Mouse (Mus musculus): ENCODE measurements at regions not wholly inside any gene's neighbourhood (a gene's known extent, or its start where the extent isn't known, plus 50 kb on each side); places are given as distances from the start of the nearest gene placed in this dataset.

- no peaks in the 10 kb centered on the region for H3K27me3 ChIP-seq (ENCODE audit: control insufficient read depth, insufficient read depth, low read length)
- TF ChIP-seq POLR2A (IDR thresholded peaks at IDR 0.05; ENCODE audit: control insufficient read depth, low read depth, low read length), result no peak
- no peak for TF ChIP-seq CTCF (IDR thresholded peaks at IDR 0.05; ENCODE audit: control insufficient read depth, insufficient read depth, insufficient replicate concordance, low read depth, low read length)
- no peaks in the 10 kb centered on the region for H3K4me1 ChIP-seq (ENCODE audit: control insufficient read depth, insufficient read depth, low read length)
- H3K4me3 ChIP-seq (ENCODE audit: control insufficient read depth, low read depth, low read length), result no peak overlapping the region
- no peaks in the 10 kb centered on the region for H3K36me3 ChIP-seq (ENCODE audit: control insufficient read depth, insufficient read depth, low read length)
- H3K27ac ChIP-seq (ENCODE audit: control insufficient read depth, insufficient read depth, low read depth, low read length), result no peak overlapping the region
Measured at GRCm38 (mm10) chr15:63310426-63310825, 534.6 kb downstream of the Gsdmc2 start.

DNA sequence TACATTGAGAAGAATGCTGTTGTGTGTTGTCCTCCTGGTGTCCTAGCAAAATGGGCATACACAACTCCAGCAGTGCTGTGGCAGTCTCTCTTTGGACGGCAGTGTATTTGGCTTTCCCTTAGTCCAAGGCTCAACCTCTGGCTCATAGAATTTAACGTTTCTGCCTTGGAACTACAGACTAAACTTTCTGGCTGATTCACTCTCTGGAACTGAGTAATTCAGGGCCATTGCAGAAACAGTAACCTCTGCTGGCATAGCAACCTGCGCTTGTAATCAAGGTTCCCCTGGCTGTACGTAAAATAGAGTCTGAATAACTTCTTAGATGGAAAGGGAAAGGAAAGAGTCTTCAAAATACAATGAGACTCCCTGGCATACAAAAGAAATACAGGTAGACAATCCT, 545.7 kb downstream of the Gsdmc2 start:
- Histone ChIP-seq H3K27me3 (ENCODE audit: control insufficient read depth, insufficient read depth, low read length) (no peaks in the 10 kb centered on the region), H3K4me3 (ENCODE audit: control insufficient read depth, low read depth, low read length) (no peak overlapping the region), H3K27ac (ENCODE audit: control insufficient read depth, insufficient read depth, low read depth, low read length) (no peak overlapping the region), H3K4me1 (ENCODE audit: control insufficient read depth, insufficient read depth, low read length) (no peaks in the 10 kb centered on the region), H3K36me3 (ENCODE audit: control insufficient read depth, insufficient read depth, low read length) (no peaks in the 10 kb centered on the region)
- TF ChIP-seq POLR2A (IDR thresholded peaks at IDR 0.05; ENCODE audit: control insufficient read depth, low read depth, low read length) (no peak), CTCF (IDR thresholded peaks at IDR 0.05; ENCODE audit: control insufficient read depth, insufficient read depth, insufficient replicate concordance, low read depth, low read length) (no peak)

GRCm38 (mm10) chr15:63288534-63288933, 556.4 kb downstream of the Gsdmc2 start:
- Histone ChIP-seq H3K36me3 (ENCODE audit: control insufficient read depth, insufficient read depth, low read length) (no peaks in the 10 kb centered on the region), H3K27ac (ENCODE audit: control insufficient read depth, insufficient read depth, low read depth, low read length) (no peak overlapping the region), H3K4me1 (ENCODE audit: control insufficient read depth, insufficient read depth, low read length) (no peaks in the 10 kb centered on the region), H3K27me3 (ENCODE audit: control insufficient read depth, insufficient read depth, low read length) (no peaks in the 10 kb centered on the region), H3K4me3 (ENCODE audit: control insufficient read depth, low read depth, low read length) (no peak overlapping the region)
- TF ChIP-seq POLR2A (IDR thresholded peaks at IDR 0.05; ENCODE audit: control insufficient read depth, low read depth, low read length), result no peak
- no peak for TF ChIP-seq CTCF (IDR thresholded peaks at IDR 0.05; ENCODE audit: control insufficient read depth, insufficient read depth, insufficient replicate concordance, low read depth, low read length)

GRCm38 (mm10) chr15:63286026-63286425, 559.0 kb downstream of the Gsdmc2 start:
- no peaks in the 10 kb centered on the region for H3K4me1 ChIP-seq (ENCODE audit: control insufficient read depth, insufficient read depth, low read length)
- H3K27me3 ChIP-seq (ENCODE audit: control insufficient read depth, insufficient read depth, low read length), result no peaks in the 10 kb centered on the region
- no peak for TF ChIP-seq CTCF (IDR thresholded peaks at IDR 0.05; ENCODE audit: control insufficient read depth, insufficient read depth, insufficient replicate concordance, low read depth, low read length)
- TF ChIP-seq POLR2A (IDR thresholded peaks at IDR 0.05; ENCODE audit: control insufficient read depth, low read depth, low read length), result no peak

DNA sequence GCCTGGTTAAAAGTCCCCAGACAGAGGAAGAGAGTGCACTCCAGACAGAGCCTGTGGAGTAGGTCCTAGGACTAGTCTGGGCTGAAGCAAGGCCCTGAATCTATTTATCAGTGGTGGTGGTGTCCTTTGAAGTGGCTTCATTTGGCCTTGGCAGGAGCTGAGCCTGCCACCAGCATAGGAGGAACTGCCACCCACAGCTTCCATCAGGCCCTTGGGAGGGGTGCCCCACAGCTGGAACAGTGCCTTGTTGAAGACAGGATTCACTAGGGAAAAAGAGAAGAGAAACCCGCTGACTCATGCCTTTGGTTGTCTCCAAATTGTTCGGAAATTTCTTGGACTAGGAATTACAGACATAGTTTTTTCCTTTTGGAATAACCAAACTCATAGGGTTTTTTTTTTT, 574.6 kb downstream of the Gsdmc2 start:
- Histone ChIP-seq H3K4me3 (ENCODE audit: control insufficient read depth, low read depth, low read length) (no peak overlapping the region), H3K27me3 (ENCODE audit: control insufficient read depth, insufficient read depth, low read length) (no peaks in the 10 kb centered on the region), H3K36me3 (ENCODE audit: control insufficient read depth, insufficient read depth, low read length) (no peaks in the 10 kb centered on the region), H3K4me1 (ENCODE audit: control insufficient read depth, insufficient read depth, low read length) (no peaks in the 10 kb centered on the region), H3K27ac (ENCODE audit: control insufficient read depth, insufficient read depth, low read depth, low read length) (no peak overlapping the region)
- TF ChIP-seq CTCF (IDR thresholded peaks at IDR 0.05; ENCODE audit: control insufficient read depth, insufficient read depth, insufficient replicate concordance, low read depth, low read length) (no peak), POLR2A (IDR thresholded peaks at IDR 0.05; ENCODE audit: control insufficient read depth, low read depth, low read length) (no peak)

More at GRCm38 (mm10) chr15:63286026-63286425, 559.0 kb downstream of the Gsdmc2 start:
- Histone ChIP-seq H3K27ac (ENCODE audit: control insufficient read depth, insufficient read depth, low read depth, low read length) (no peak overlapping the region), H3K36me3 (ENCODE audit: control insufficient read depth, insufficient read depth, low read length) (no peaks in the 10 kb centered on the region), H3K4me3 (ENCODE audit: control insufficient read depth, low read depth, low read length) (no peak overlapping the region)

- H3K4me1 ChIP-seq (ENCODE audit: control insufficient read depth, insufficient read depth, low read length), result no peaks in the 10 kb centered on the region
- no peak overlapping the region for H3K4me3 ChIP-seq (ENCODE audit: control insufficient read depth, low read depth, low read length)
- H3K36me3 ChIP-seq (ENCODE audit: control insufficient read depth, insufficient read depth, low read length), result no peaks in the 10 kb centered on the region
- H3K27ac ChIP-seq (ENCODE audit: control insufficient read depth, insufficient read depth, low read depth, low read length), result no peak overlapping the region
- no peaks in the 10 kb centered on the region for H3K27me3 ChIP-seq (ENCODE audit: control insufficient read depth, insufficient read depth, low read length)
- TF ChIP-seq CTCF (IDR thresholded peaks at IDR 0.05; ENCODE audit: control insufficient read depth, insufficient read depth, insufficient replicate concordance, low read depth, low read length) (no peak), POLR2A (IDR thresholded peaks at IDR 0.05; ENCODE audit: control insufficient read depth, low read depth, low read length) (no peak)
Measured at GRCm38 (mm10) chr15:63265845-63266244, 579.1 kb downstream of the Gsdmc2 start.

- Histone ChIP-seq H3K27ac (ENCODE audit: control insufficient read depth, insufficient read depth, low read depth, low read length) (no peak overlapping the region), H3K4me3 (ENCODE audit: control insufficient read depth, low read depth, low read length) (no peak overlapping the region), H3K27me3 (ENCODE audit: control insufficient read depth, insufficient read depth, low read length) (no peaks in the 10 kb centered on the region), H3K4me1 (ENCODE audit: control insufficient read depth, insufficient read depth, low read length) (no peaks in the 10 kb centered on the region), H3K36me3 (ENCODE audit: control insufficient read depth, insufficient read depth, low read length) (no peaks in the 10 kb centered on the region)
- TF ChIP-seq CTCF (IDR thresholded peaks at IDR 0.05; ENCODE audit: control insufficient read depth, insufficient read depth, insufficient replicate concordance, low read depth, low read length) (no peak), POLR2A (IDR thresholded peaks at IDR 0.05; ENCODE audit: control insufficient read depth, low read depth, low read length) (no peak)
Measured at GRCm38 (mm10) chr15:63255736-63256135, 589.2 kb downstream of the Gsdmc2 start.

GRCm38 (mm10) chr15:63252781-63253340, 592.1 kb downstream of the Gsdmc2 start:
- Histone ChIP-seq H3K4me3 (ENCODE audit: control insufficient read depth, low read depth, low read length) (no peak overlapping the region), H3K27ac (ENCODE audit: control insufficient read depth, insufficient read depth, low read depth, low read length) (no peak overlapping the region), H3K27me3 (ENCODE audit: control insufficient read depth, insufficient read depth, low read length) (no peaks in the 10 kb centered on the region), H3K4me1 (ENCODE audit: control insufficient read depth, insufficient read depth, low read length) (no peaks in the 10 kb centered on the region), H3K36me3 (ENCODE audit: control insufficient read depth, insufficient read depth, low read length) (no peaks in the 10 kb centered on the region)
- TF ChIP-seq CTCF (IDR thresholded peaks at IDR 0.05; ENCODE audit: control insufficient read depth, insufficient read depth, insufficient replicate concordance, low read depth, low read length), result no peak
- no peak for TF ChIP-seq POLR2A (IDR thresholded peaks at IDR 0.05; ENCODE audit: control insufficient read depth, low read depth, low read length)

All from testis, adult 2 months (tissue).